Mouse (Mus musculus): ENCODE results near the gene Cd200.

- TF ChIP-seq CTCF (IDR thresholded peaks at IDR 0.05; ENCODE audit: extremely low read depth, insufficient read depth, insufficient read length, insufficient replicate concordance) (no peak), POLR2A (IDR thresholded peaks at IDR 0.05; ENCODE audit: low read depth, low read length) (no peak)
Measured at GRCm38 (mm10) chr16:45399947-45400555, 8.8 kb downstream of the Cd200 start.

Measured in spleen, adult 2 months (tissue).